Mouse (Mus musculus) stomach, postnatal 0 days (tissue): ENCODE measurements around the gene Lbx2. TPM values are rescaled to one million over a fixed set of nuclear protein-coding genes. Genes with fewer than 3 reads are reported as not detected.

Experiments used
- ATAC-seq: fragments of 200-750 bp; cut with Nextera tagmentation; 2 replicates; pipeline ENCODE4 v1.8.0; 2017; ENCODE audit not compliant: low FRiP score, low TSS enrichment
- DNase-seq: peaks from one replicate; pipeline ENCODE4 v3.0.0-alpha.2; 2016; ENCODE audit warnings: low spot score
- H3K27ac ChIP-seq: fragments of 300-500 bp; sonication (generic); replicated peaks from 2 replicates; pipeline ENCODE4 v1.5.1; 2014; ENCODE audit warnings: mild to moderate bottlenecking, control low read depth
- H3K27me3 ChIP-seq: fragments of 300-500 bp; sonication (generic); 2 replicates; pipeline ENCODE4 v1.6.1; 2014; ENCODE audit warnings: low read length; ENCODE audit not compliant: control insufficient read depth, insufficient read depth
- H3K36me3 ChIP-seq: fragments of 300-500 bp; sonication (generic); 2 replicates; pipeline ENCODE4 v1.6.1; 2014; ENCODE audit warnings: low read length, mixed read lengths; ENCODE audit not compliant: control insufficient read depth, insufficient read depth
- H3K4me1 ChIP-seq: fragments of 300-500 bp; sonication (generic); replicated peaks from 2 replicates; pipeline ENCODE4 v1.6.1; 2014; ENCODE audit warnings: antibody characterized with exemption; ENCODE audit not compliant: control insufficient read depth, insufficient read depth
- H3K4me2 ChIP-seq: fragments of 300-500 bp; sonication (generic); replicated peaks from 2 replicates; pipeline ENCODE4 v1.6.1; 2014; ENCODE audit warnings: low read depth, mild to moderate bottlenecking, control low read depth, moderate library complexity
- H3K4me3 ChIP-seq: fragments of 300-500 bp; sonication (generic); 2 replicates; pipeline ENCODE4 v1.5.1; 2014; ENCODE audit warnings: low read depth, low read length, control low read depth
- H3K9ac ChIP-seq: fragments of 300-500 bp; sonication (generic); 2 replicates; pipeline ENCODE4 v1.6.1; 2014; ENCODE audit warnings: mild to moderate bottlenecking, low read length, control low read depth, mixed read lengths
- H3K9me3 ChIP-seq: fragments of 300-500 bp; sonication (generic); 2 replicates; pipeline ENCODE4 v1.6.1; 2016; ENCODE audit warnings: low read length; ENCODE audit not compliant: control insufficient read depth
- CTCF ChIP-seq: IDR thresholded peaks from 2 replicates; pipeline ENCODE4 v1.5.1; 2016; ENCODE audit warnings: antibody characterized with exemption, low read depth, mild to moderate bottlenecking, moderate library complexity
- EP300 ChIP-seq: optimal IDR thresholded peaks from 2 replicates; pipeline ENCODE3; 2016; ENCODE audit warnings: antibody characterized with exemption
- WGBS: fragments of 180-500 bp; shearing (Covaris S2); extraction: QIAGEN DNeasy Blood & Tissue Kit; methylation state at CpG from one replicate; pipeline ENCODE4 v1.1.7; 2014; 5-methylcytosine and 5-hydroxymethylcytosine counted together
- microRNA counts: library from miRNA; unstranded; fragments of <30 nt; microRNA quantifications from one replicate; lab custom pipeline; 2015
- microRNA-seq: library from miRNA; unstranded; fragments of <30 nt; microRNA quantifications from one replicate; pipeline ENCODE4, GENCODE M21; 2016
- polyA plus RNA-seq: library from polyadenylated mRNA; unstranded; fragments of >200 nt; fragmentation: Nextera tagmentation; extraction: Ambion mirVana; gene quantifications from 2 replicates; pipeline ENCODE4 v1.2.1, GENCODE M21; 2015

The Lbx2 gene
- polyA plus RNA-seq, 1 experiment from 2014 or later: 0.53 TPM

DNA sequence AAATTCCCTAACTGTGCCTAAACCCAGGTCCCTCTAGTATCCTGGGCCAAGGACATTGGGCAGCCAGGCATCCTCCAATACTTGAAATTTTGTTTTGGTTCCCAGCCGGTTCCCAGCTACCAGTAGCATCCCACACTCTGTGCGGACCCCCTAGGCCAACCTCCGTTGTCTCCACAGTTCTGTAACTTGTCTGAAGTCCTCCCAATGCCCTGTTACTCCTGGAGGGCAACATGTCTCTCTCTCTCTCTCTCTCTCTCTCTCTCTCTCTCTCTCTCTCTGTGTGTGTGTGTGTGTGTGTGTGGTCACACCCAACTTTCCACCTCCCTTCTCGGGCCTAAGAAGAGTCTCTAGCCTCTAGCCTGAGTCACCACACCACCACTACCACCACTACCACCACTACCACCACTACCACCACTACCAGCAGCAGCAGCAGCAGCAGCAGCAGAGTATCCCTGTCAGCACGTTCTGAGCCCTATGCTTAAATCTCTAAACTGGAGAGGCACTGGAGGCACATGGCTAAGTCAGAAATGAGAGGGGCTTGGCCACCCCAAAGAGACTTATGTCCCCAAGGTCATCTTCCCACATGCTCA, 50.2 kb downstream of the Lbx2 start:
- peaks cover 2% of the 10 kb centered on the region for H3K4me1 ChIP-seq
- no peaks in the 10 kb centered on the region for H3K27me3 ChIP-seq
- H3K4me2 ChIP-seq: peak overlapping the region; percentile 89
- H3K9ac ChIP-seq: peak overlapping the region; percentile 89
- ATAC-seq (peak; percentile 26; the same call in 1 of the 2 replicates), DNase-seq (peak; percentile 37)
- peak overlapping the region; percentile 99 for H3K27ac ChIP-seq
- H3K9me3 ChIP-seq: no peaks in the 10 kb centered on the region
- TF ChIP-seq EP300 (no peak), CTCF (no peak)
- peak overlapping the region; percentile 57 for H3K4me3 ChIP-seq
- no peaks in the 10 kb centered on the region for H3K36me3 ChIP-seq
- WGBS: 23% methylated on average over 5 of the region's 5 CpGs

DNA sequence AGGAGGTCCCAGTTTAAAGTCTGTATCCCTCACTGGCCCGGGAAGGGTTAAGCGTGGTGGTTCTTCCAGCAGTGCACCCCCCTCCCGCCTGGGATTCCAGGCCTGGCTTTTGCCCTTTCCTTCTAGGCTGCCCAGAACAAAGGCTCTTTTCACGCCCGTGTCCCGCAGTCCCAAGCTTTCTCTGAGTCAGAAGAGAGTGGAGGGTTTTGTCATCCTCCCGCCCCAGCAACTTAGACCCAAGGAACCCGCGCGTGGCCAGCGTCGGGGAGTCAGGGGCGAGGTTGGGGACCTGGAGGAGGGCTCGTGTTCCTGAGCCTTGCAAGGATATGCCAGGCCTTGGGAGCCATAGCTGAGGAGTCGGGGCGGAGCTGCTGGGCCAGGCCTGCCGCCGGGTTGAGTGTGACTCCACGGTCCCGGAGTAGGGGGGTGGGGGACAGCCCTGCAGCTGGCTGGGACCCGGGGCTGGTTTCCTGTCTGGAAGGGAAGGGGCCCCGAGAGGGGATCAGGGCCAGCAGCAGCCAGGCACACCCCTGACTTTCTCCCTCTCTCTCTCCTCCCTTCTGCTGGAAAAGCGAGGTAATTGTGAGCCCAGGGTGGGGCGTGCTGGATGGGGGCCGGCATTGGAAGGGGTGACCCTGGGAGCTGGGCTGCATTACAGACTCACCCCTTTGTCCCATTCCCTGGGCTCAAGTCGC, 50.9 kb downstream of the Lbx2 start:
- TF ChIP-seq CTCF: no peak
- H3K27me3 ChIP-seq: no peaks in the 10 kb centered on the region
- H3K27ac ChIP-seq: peak overlapping the region; percentile 99
- under 1% methylated on average over 23 of the region's 26 CpGs for WGBS
- peak overlapping the region; percentile 89 for H3K9ac ChIP-seq
- peaks cover 2% of the 10 kb centered on the region for H3K4me1 ChIP-seq
- DNase-seq: peak; percentile 86
- H3K36me3 ChIP-seq: no peaks in the 10 kb centered on the region
- H3K4me2 ChIP-seq: peak overlapping the region; percentile 89
- H3K9me3 ChIP-seq: no peaks in the 10 kb centered on the region
- H3K4me3 ChIP-seq: peak overlapping the region; percentile 57
- peak; percentile 76 for ATAC-seq

DNA sequence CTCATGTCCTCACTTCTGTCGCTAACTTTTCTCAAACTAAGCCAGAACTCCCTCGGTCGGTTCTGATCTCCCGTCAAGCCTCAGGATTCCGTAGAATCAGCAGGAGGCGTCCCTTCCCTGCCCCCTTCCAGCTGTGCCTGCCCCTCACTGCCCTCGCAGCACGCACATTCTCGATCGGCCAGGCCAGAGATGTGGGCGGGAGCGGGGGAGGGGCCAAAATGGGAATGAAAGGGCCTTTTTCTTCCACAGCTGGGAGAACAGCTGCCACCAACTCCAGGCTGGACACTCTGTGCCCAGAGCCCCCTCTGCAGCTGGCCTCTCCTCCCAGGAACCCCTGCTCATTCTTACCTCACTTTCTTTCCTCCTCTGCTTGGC, 51.4 kb downstream of the Lbx2 start:
- peak overlapping the region; percentile 99 for H3K27ac ChIP-seq
- H3K4me3 ChIP-seq: peak overlapping the region; percentile 57
- ATAC-seq: peak; percentile 73
- 0% methylated on average over 12 of the region's 12 CpGs for WGBS
- peaks cover 6% of the 10 kb centered on the region for H3K4me1 ChIP-seq
- H3K9me3 ChIP-seq: no peaks in the 10 kb centered on the region
- H3K4me2 ChIP-seq: peak overlapping the region; percentile 89
- peak overlapping the region; percentile 89 for H3K9ac ChIP-seq
- no peaks in the 10 kb centered on the region for H3K36me3 ChIP-seq
- peak; percentile 92 for DNase-seq
- no peaks in the 10 kb centered on the region for H3K27me3 ChIP-seq
- peak; percentile 23 for TF ChIP-seq CTCF
- no peak for TF ChIP-seq EP300

MicroRNA genes within 50 kb of the gene (microRNA counts, 519-probe panel; counts per million panel counts)
- not detected for microRNA mmu-miR-3470a+mmu-miR-3470b (lab: Ali Mortazavi, UCI)

Small RNAs within 50 kb of the gene (microRNA-seq; reads per million reads assigned to microRNA genes)
- gene Mir3470a: not detected
- gene Mir7040: not detected

Other genes starting within 250 kb of the Lbx2 start
- gene Sema4f, start 146.6 kb upstream of the Lbx2 start, polyA plus RNA-seq: 0.58 and 0.67 TPM in 2 replicates
- gene M1ap, start 139.5 kb upstream of the Lbx2 start, polyA plus RNA-seq: 0.08 and 0.28 TPM in 2 replicates
- 8.3 TPM in 2 replicates for gene Dok1, start 52.9 kb upstream of the Lbx2 start, polyA plus RNA-seq
- gene Loxl3, start 52.2 kb upstream of the Lbx2 start, polyA plus RNA-seq: 5.5 and 6.1 TPM in 2 replicates
- 135 and 150 TPM in 2 replicates for gene Aup1, start 31.8 kb upstream of the Lbx2 start, polyA plus RNA-seq
- gene Htra2, start 31.1 kb upstream of the Lbx2 start, polyA plus RNA-seq: 31.3 and 35.7 TPM in 2 replicates
- gene Dqx1, start 28.5 kb upstream of the Lbx2 start, polyA plus RNA-seq: 5.4 and 5.8 TPM in 2 replicates
- 2.4 TPM in 2 replicates for gene Tlx2, start 16.1 kb upstream of the Lbx2 start, polyA plus RNA-seq
- 13.1 and 14.0 TPM in 2 replicates for gene Pcgf1, start 8.5 kb upstream of the Lbx2 start, polyA plus RNA-seq
- 1.1 and 1.4 TPM in 2 replicates for gene Ccdc142, start 15.2 kb downstream of the Lbx2 start, polyA plus RNA-seq
- gene Gm42688, start 15.2 kb downstream of the Lbx2 start, polyA plus RNA-seq: 1.1 and 1.3 TPM in 2 replicates
- gene Mrpl53, start 22.7 kb downstream of the Lbx2 start, polyA plus RNA-seq: 108 and 117 TPM in 2 replicates
- 23.2 and 24.4 TPM in 2 replicates for gene Mogs, start 29.1 kb downstream of the Lbx2 start, polyA plus RNA-seq
- 57.4 and 59.4 TPM in 2 replicates for gene Wbp1, start 35.2 kb downstream of the Lbx2 start, polyA plus RNA-seq
- gene Ino80b, start 39.1 kb downstream of the Lbx2 start, polyA plus RNA-seq: 7.7 and 9.4 TPM in 2 replicates
- 18.5 and 20.4 TPM in 2 replicates for gene Rtkn, start 49.1 kb downstream of the Lbx2 start, polyA plus RNA-seq
- gene Wdr54, start 70.0 kb downstream of the Lbx2 start, polyA plus RNA-seq: 1.6 and 1.7 TPM in 2 replicates
- gene 1700003E16Rik, start 70.0 kb downstream of the Lbx2 start, polyA plus RNA-seq: 1.1 TPM in 2 replicates
- 42.9 and 43.5 TPM in 2 replicates for gene Dctn1, start 79.6 kb downstream of the Lbx2 start, polyA plus RNA-seq
- gene Slc4a5, start 133.5 kb downstream of the Lbx2 start, polyA plus RNA-seq: 0.08 and 0.18 TPM in 2 replicates
- gene Mthfd2, start 239.5 kb downstream of the Lbx2 start, polyA plus RNA-seq: 21.1 and 23.0 TPM in 2 replicates
- gene Mob1a, start 239.6 kb downstream of the Lbx2 start, polyA plus RNA-seq: 31.0 and 32.5 TPM in 2 replicates